Mouse (Mus musculus) adrenal gland, postnatal 36 days (tissue): ENCODE data around the gene Ube2v1. TPM values are rescaled to one million over a fixed set of nuclear protein-coding genes. Genes with fewer than 3 reads are reported as not detected.
A peak's percentile ranks its signal among the peaks of the same experiment; 100 is the strongest.

Source experiments
- DNase-seq, 2 experiments: peaks; one replicate each; pipeline ENCODE4 v3.0.0; 2021; ENCODE audit warnings: mixed read lengths in 1 of 2
- microRNA-seq: library from miRNA; unstranded; fragments of <30 nt; microRNA quantifications from one replicate; pipeline ENCODE4 v1.2.0, GENCODE M21; 2021
- total RNA-seq, 2 experiments: library from RNA; stranded (reverse); gene quantifications; 2 replicates each; pipeline ENCODE4 v1.2.3; 2021

The Ube2v1 gene
- total RNA-seq, 2 experiments from 2014 or later = 195 to 197 TPM

- DNase-seq = no peak
Measured at GRCm38 (mm10) chr2:167563703-167564102, 68.2 kb downstream of the Ube2v1 start.

GRCm38 (mm10) chr2:167563035-167563434, 68.9 kb downstream of the Ube2v1 start:
- DNase-seq = no peak

- peak in 1 of 2 experiments; percentile 65 for DNase-seq
Measured at GRCm38 (mm10) chr2:167562101-167562500, 69.8 kb downstream of the Ube2v1 start.

GRCm38 (mm10) chr2:167559413-167559812, 72.5 kb downstream of the Ube2v1 start:
- DNase-seq = no peak

Small RNAs within 50 kb of the gene (microRNA-seq; reads per million reads assigned to microRNA genes)
- gene Gm22355 = not detected

Other genes with a start within 250 kb of the Ube2v1 start
- 10 to 100 TPM; 37.4 to 38.3 TPM for gene Slc9a8, start 210.4 kb downstream of the Ube2v1 start, total RNA-seq
- gene Rnf114, start 139.4 kb downstream of the Ube2v1 start, total RNA-seq = 10 to 100 TPM; 77.1 to 87.6 TPM
- gene Spata2, start 139.2 kb downstream of the Ube2v1 start, total RNA-seq = 10 to 100 TPM; 39.8 to 43.3 TPM
- 10 to 100 TPM in 1 of 2 experiments, 1 to 10 TPM in 1; 5.4 to 11.2 TPM for gene Snai1, start 93.9 kb downstream of the Ube2v1 start, total RNA-seq
- 10 to 100 TPM in 1 of 2 experiments, 1 to 10 TPM in 1; 8.9 to 25.9 TPM for gene Gm20431, start 29.4 kb upstream of the Ube2v1 start, total RNA-seq
- 100 to 1,000 TPM; 357 to 631 TPM for gene Cebpb, start 56.8 kb upstream of the Ube2v1 start, total RNA-seq
- gene Tmem189, start 57.7 kb upstream of the Ube2v1 start, total RNA-seq = 10 to 100 TPM; 27.2 to 34.3 TPM